Mouse (Mus musculus): Measurements from ENCODE around the gene Olfr1406. TPM values are rescaled to one million over a fixed set of nuclear protein-coding genes. Genes with fewer than 3 reads are reported as not detected.
"Not testable (repeated sequence)": the region's sequence is repeated elsewhere in the genome, so short reads cannot be mapped to it uniquely, and the experiment has no call there.

Olfr1406 gene
- not detected in 3 replicates for total RNA-seq (2017)

DNA sequence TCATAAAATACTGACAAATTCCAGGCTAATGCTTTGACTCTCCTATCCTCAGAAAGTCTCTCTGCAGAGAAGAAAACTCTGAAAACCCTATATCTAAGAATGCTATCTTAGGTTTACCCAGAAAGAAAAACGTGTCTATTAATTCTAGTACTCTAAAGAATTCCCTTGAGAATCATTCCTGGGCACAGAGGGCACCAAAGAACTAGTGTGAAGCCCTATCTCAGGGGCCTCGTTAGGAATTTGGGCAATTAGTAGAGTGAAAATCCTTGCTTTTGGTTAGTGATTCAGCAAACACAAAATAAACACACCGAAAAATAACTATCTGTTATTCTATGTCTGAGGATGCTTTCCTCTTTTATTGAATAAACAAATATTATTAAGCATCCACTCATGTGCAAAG, at the start of gene Olfr1406:
TSS of gene Olfr1406 (minus strand) at position 101 of the 400 bp plus-strand sequence.
- ATAC-seq (replicated peaks; ENCODE audit: insufficient number of reproducible peaks, low FRiP score, low TSS enrichment, poor library complexity, severe bottlenecking), result no peak

- not testable (repeated sequence) for ATAC-seq (replicated peaks; ENCODE audit: insufficient number of reproducible peaks, low FRiP score, low TSS enrichment, poor library complexity, severe bottlenecking)
Measured at GRCm38 (mm10) chr1:173237004-173237403, 46.6 kb upstream of the Olfr1406 start.

DNA sequence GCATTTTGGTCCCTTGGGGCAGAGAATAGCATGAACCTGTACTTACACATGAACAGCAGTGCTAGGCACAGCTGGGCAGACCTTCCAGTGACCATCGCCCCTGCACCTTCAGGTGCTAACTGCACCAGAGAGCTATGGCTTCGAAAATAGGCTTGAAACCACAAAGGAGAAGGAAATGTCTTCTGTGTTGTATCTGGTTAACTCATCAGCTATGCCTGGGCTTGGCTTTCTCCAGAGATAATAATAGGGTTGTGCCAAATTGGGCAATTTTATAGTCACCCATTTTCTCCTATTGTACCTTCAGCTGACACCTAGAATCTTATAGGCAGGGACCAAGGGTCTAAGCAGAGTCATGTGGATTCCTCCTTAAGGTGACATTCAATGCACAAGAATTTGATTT, 36.6 kb upstream of the Olfr1406 start, which contains the start of gene Fcer1a:
TSS of gene Fcer1a (minus strand) at position 134 of the 400 bp plus-strand sequence.
- no peak for ATAC-seq (replicated peaks; ENCODE audit: insufficient number of reproducible peaks, low FRiP score, low TSS enrichment, poor library complexity, severe bottlenecking)

DNA sequence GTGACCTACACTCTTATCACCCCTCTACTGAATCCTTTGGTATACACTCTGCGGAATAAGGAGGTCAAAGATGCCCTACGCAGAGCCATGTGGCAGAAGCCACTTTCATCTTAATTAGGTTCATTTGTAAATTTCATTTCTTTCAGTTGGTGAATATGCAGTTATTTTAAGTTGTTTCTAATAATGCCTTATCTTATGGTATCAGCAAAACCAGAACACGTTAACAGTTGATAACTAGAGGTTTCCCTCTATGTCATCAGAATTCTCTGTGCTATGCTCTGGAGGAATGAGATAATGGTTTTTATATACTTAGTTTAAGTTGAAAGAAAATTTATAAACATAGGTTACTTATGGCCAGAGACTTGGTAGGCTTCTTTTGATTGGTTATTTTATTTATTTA, 26.0 kb upstream of the Olfr1406 start:
- no peak for ATAC-seq (replicated peaks; ENCODE audit: insufficient number of reproducible peaks, low FRiP score, low TSS enrichment, poor library complexity, severe bottlenecking)

GRCm38 (mm10) chr1:173212092-173212491, 21.7 kb upstream of the Olfr1406 start, which contains the start of gene Olfr1404:
Gene Olfr1404, plus strand, starts transcription at chr1:173212392.
- no peak for ATAC-seq (replicated peaks; ENCODE audit: insufficient number of reproducible peaks, low FRiP score, low TSS enrichment, poor library complexity, severe bottlenecking)

GRCm38 (mm10) chr1:173197508-173197907, 7.1 kb upstream of the Olfr1406 start, which contains the start of gene Olfr218:
Gene Olfr218, plus strand, starts transcription at chr1:173197808.
- no peak for ATAC-seq (replicated peaks; ENCODE audit: insufficient number of reproducible peaks, low FRiP score, low TSS enrichment, poor library complexity, severe bottlenecking)

DNA sequence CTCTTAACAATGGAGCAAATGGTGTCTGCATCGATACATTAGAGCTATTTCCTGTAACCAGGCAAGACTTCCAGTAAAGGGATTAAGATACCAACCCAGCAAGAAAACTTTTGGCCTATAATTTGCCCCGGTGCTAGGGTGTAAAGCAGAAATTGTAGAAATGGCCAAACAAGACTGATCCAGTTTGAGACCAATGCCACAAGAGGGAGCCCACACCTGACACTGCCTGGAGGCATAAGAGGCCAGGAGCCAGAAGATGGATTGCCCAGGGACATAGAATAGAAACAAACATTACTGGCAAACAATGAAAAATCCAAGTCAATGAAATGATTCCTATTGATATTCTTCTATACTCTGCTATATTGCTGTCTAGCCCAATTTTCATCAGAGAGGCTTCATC, 5.9 kb upstream of the Olfr1406 start:
- no peak for ATAC-seq (replicated peaks; ENCODE audit: insufficient number of reproducible peaks, low FRiP score, low TSS enrichment, poor library complexity, severe bottlenecking)

GRCm38 (mm10) chr1:173192059-173192458, 1.6 kb upstream of the Olfr1406 start:
- ATAC-seq (replicated peaks; ENCODE audit: insufficient number of reproducible peaks, low FRiP score, low TSS enrichment, poor library complexity, severe bottlenecking), result no peak

DNA sequence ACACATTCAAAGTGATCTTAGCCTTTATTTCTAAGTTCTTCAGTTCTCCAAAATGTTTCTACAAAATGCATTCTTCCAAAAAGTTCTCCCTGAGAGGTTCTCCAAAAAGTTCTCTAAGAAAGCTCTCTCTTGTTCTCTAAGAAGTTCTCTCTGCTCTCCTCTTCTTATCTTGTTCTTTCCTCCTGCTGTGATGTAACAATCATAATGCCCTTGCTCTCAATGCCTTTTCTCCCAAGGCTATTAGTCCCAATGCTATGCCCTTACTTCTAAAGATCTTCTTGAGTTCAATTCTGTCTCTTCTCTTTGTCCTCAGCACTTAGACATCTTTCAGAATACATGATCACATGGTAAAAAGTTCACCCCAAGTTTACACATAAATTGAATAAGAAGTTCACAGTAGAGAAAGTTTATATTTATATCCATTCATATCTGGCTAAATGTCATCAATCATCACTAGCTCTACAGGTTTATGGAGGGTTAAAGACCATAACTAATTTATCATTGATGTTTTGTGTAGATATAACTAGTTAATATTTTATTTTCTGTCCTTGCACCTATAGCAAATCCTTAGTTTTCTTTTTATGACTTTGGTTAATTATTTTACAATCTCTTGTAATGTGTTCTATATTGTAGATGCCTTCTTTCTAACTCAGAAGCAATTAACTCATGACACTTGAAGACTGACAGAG, 16.1 kb downstream of the Olfr1406 start:
- ATAC-seq (replicated peaks; ENCODE audit: insufficient number of reproducible peaks, low FRiP score, low TSS enrichment, poor library complexity, severe bottlenecking), result no peak

- ATAC-seq (replicated peaks; ENCODE audit: insufficient number of reproducible peaks, low FRiP score, low TSS enrichment, poor library complexity, severe bottlenecking), result no peak
Measured at GRCm38 (mm10) chr1:173137274-173137673, 53.2 kb downstream of the Olfr1406 start, which contains the start of gene Olfr1408. Gene Olfr1408, minus strand, starts transcription at chr1:173137374.

Other genes starting within 250 kb of the Olfr1406 start
- gene Olfr16, start 240.2 kb downstream of the Olfr1406 start, total RNA-seq (2017), result 0.58 TPM in 1 of 3 replicates, not detected in the others
- gene Olfr1408, start 53.3 kb downstream of the Olfr1406 start, total RNA-seq (2017), result not detected in 3 replicates
- not detected in 3 replicates for gene Olfr218, start 7.2 kb upstream of the Olfr1406 start, total RNA-seq (2017)
- gene Olfr1404, start 21.8 kb upstream of the Olfr1406 start, total RNA-seq (2017), result not detected in 3 replicates
- gene Fcer1a, start 36.6 kb upstream of the Olfr1406 start, total RNA-seq (2017), result 4.8 to 56.5 TPM (median 29.0 TPM) in 3 replicates
- gene Olfr418, start 75.4 kb upstream of the Olfr1406 start, total RNA-seq (2017), result not detected in 3 replicates
- not detected in 3 replicates for gene Mptx2, start 87.1 kb upstream of the Olfr1406 start, total RNA-seq (2017)
- not detected in 3 replicates for gene Ackr1, start 143.1 kb upstream of the Olfr1406 start, total RNA-seq (2017)
- gene Aim2, start 160.2 kb upstream of the Olfr1406 start, total RNA-seq (2017), result 140 to 167 TPM (median 156 TPM) in 3 replicates
- 3.2 to 9.0 TPM (median 6.9 TPM) in 3 replicates for gene Cadm3, start 177.1 kb upstream of the Olfr1406 start, total RNA-seq (2017)